Mouse (Mus musculus) intestine, embryonic 16.5 days (tissue): Measurements from ENCODE around the gene Nsun4. TPM values are rescaled to one million over a fixed set of nuclear protein-coding genes. Genes with fewer than 3 reads are reported as not detected.

Source experiments
- ATAC-seq: fragments of 200-750 bp; cut with Nextera tagmentation; 2 replicates; pipeline ENCODE4 v1.8.0; 2017; ENCODE audit warnings: moderate TSS enrichment, moderate library complexity
- H3K27ac ChIP-seq: fragments of 300-500 bp; sonication (generic); 2 replicates; pipeline ENCODE4 v1.5.1; 2014; ENCODE audit warnings: mild to moderate bottlenecking, low read length
- H3K27me3 ChIP-seq: fragments of 300-500 bp; sonication (generic); replicated peaks from 2 replicates; pipeline ENCODE4 v1.6.1; 2014; ENCODE audit warnings: low read length, control low read depth, mixed read lengths; ENCODE audit not compliant: control insufficient read depth, insufficient read depth
- H3K36me3 ChIP-seq: fragments of 300-500 bp; sonication (generic); 2 replicates; pipeline ENCODE4 v1.6.1; 2014; ENCODE audit warnings: low read length, control low read depth; ENCODE audit not compliant: control insufficient read depth, insufficient read depth
- H3K4me1 ChIP-seq: fragments of 300-500 bp; sonication (generic); 2 replicates; pipeline ENCODE4 v1.6.1; 2014; ENCODE audit warnings: low read length, control low read depth, mixed read lengths; ENCODE audit not compliant: control insufficient read depth, insufficient read depth
- H3K4me2 ChIP-seq: fragments of 300-500 bp; sonication (generic); 2 replicates; pipeline ENCODE4 v1.6.1; 2014; ENCODE audit warnings: low read depth, low read length, control low read depth
- H3K4me3 ChIP-seq: fragments of 300-500 bp; sonication (generic); 2 replicates; pipeline ENCODE4 v1.5.1; 2014; ENCODE audit warnings: mild to moderate bottlenecking, low read length
- H3K9ac ChIP-seq: fragments of 300-500 bp; sonication (generic); 2 replicates; pipeline ENCODE4 v1.6.1; 2014; ENCODE audit warnings: low read depth, low read length
- H3K9me3 ChIP-seq: fragments of 300-500 bp; sonication (generic); 2 replicates; pipeline ENCODE4 v1.6.1; 2016; ENCODE audit warnings: low read length, control low read depth; ENCODE audit not compliant: control insufficient read depth
- WGBS: fragments of 180-500 bp; shearing (Covaris S2); extraction: QIAGEN DNeasy Blood & Tissue Kit; methylation state at CpG from one replicate; pipeline ENCODE4 v1.1.7; 2014; 5-methylcytosine and 5-hydroxymethylcytosine counted together
- polyA plus RNA-seq: library from polyadenylated mRNA; unstranded; fragments of >200 nt; fragmentation: Nextera tagmentation; extraction: Ambion mirVana; gene quantifications from 2 replicates; pipeline ENCODE4 v1.2.1, GENCODE M21; 2015

Nsun4 gene
- polyA plus RNA-seq, 1 experiment from 2014 or later, result 39.8 TPM

DNA sequence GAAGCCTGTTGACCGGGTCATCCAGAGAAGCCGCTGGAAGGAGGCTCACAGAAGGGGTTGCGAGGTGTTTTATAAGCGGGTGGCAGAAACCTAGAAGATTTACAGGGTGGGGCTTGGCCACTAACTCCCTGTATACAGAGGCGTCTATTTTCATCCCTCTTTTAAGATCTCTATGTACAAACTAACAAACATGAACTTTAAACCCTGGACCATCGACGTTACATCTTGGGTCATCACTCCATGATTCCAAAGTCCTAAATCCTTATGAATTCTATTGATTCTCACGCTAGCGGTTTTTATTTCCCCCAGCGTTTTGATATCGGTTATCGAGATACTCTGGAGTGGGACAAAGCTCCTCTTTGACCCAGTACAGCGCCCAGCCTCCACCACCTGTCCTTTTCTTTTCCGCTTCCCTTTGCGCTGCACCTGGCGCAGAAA is 36.8 kb downstream of the Nsun4 start:
- peak overlapping the region; percentile 84 for H3K9ac ChIP-seq
- ATAC-seq, result peak; percentile 28

DNA sequence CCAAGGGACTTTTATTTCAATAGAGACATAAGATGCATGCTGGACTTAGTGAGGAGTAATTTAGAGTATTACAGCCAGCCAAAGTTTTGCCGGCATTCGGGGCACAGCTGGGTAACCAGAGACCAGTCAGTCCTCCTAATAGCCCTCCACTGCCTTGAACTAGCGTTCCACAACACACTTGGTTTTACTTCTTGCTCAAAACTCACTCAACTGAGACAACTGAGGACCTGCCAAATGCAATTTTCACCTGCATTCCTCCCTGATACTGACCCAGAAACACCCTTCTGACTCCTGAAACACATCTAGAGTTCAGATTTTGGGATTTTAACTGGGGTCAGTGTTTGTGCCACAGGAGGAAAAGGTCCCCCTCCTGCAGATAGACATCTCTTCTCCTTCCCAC is 37.3 kb downstream of the Nsun4 start:
- H3K4me1 ChIP-seq, result peaks cover 14% of the 10 kb centered on the region; the same call in 1 of the 2 replicates
- peaks cover 14% of the 10 kb centered on the region for H3K27me3 ChIP-seq
- peak overlapping the region; percentile 78 for H3K4me3 ChIP-seq
- H3K4me2 ChIP-seq, result peak overlapping the region; percentile 94
- 39% methylated on average over 3 of the region's 3 CpGs for WGBS
- no peaks in the 10 kb centered on the region for H3K9me3 ChIP-seq
- H3K36me3 ChIP-seq, result no peaks in the 10 kb centered on the region
- H3K9ac ChIP-seq, result peak overlapping the region; percentile 61
- H3K27ac ChIP-seq, result peak overlapping the region; percentile 54; the same call in 1 of the 2 replicates
- ATAC-seq, result no peak

More for the DNA sequence above, 36.8 kb downstream of the Nsun4 start:
- H3K4me1 ChIP-seq, result peaks cover 12% of the 10 kb centered on the region; the same call in 1 of the 2 replicates
- peak overlapping the region; percentile 78 for H3K4me3 ChIP-seq
- peak overlapping the region; percentile 92 for H3K27ac ChIP-seq
- no peaks in the 10 kb centered on the region for H3K9me3 ChIP-seq
- H3K4me2 ChIP-seq, result peak overlapping the region; percentile 94
- WGBS, result 5% methylated on average over 16 of the region's 16 CpGs
- H3K27me3 ChIP-seq, result peaks cover 14% of the 10 kb centered on the region
- H3K36me3 ChIP-seq, result no peaks in the 10 kb centered on the region

- Histone ChIP-seq H3K9me3 (no peaks in the 10 kb centered on the region), H3K27me3 (peaks cover 14% of the 10 kb centered on the region), H3K9ac (peak overlapping the region; percentile 61), H3K36me3 (no peaks in the 10 kb centered on the region), H3K4me3 (peak overlapping the region; percentile 78), H3K4me1 (peaks cover 14% of the 10 kb centered on the region; the same call in 1 of the 2 replicates), H3K27ac (no peak overlapping the region), H3K4me2 (peak overlapping the region; percentile 94)
- no peak for ATAC-seq
- WGBS, result 71% methylated on average over 8 of the region's 8 CpGs
These were observed 37.7 kb downstream of the Nsun4 start for GRCm38 (mm10) chr4:116015996-116016395.

DNA sequence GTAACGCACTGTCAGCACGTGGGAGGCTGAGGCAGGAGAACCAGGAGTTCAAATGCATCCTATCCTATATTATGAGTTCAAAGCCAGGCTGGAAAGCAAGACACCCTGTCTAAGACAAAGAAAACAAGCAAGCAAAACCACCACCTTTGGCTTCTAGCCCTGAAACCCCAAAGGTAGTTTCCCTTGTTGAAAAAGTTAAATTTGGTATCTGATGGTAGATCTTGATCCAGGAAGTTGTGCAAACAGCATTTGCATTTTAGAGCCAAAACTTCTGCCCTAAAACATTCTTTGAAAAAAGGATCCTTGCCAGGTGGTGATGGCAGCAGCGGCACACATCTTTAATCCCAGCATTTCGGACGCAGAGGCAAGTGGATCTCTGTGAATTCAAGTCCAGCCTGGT is 38.2 kb downstream of the Nsun4 start:
- peak overlapping the region; percentile 61; the same call in 1 of the 2 replicates for H3K9ac ChIP-seq
- H3K4me2 ChIP-seq, result peak overlapping the region; percentile 94
- peak overlapping the region; percentile 78 for H3K4me3 ChIP-seq
- H3K4me1 ChIP-seq, result peaks cover 14% of the 10 kb centered on the region; the same call in 1 of the 2 replicates
- H3K9me3 ChIP-seq, result no peaks in the 10 kb centered on the region
- H3K36me3 ChIP-seq, result no peaks in the 10 kb centered on the region
- peaks cover 14% of the 10 kb centered on the region for H3K27me3 ChIP-seq
- 82% methylated on average over 5 of the region's 5 CpGs for WGBS
- ATAC-seq, result no peak
- H3K27ac ChIP-seq, result no peak overlapping the region

- Histone ChIP-seq H3K9ac (no peak overlapping the region), H3K9me3 (no peaks in the 10 kb centered on the region), H3K4me2 (no peak overlapping the region), H3K27ac (no peak overlapping the region), H3K27me3 (no peaks in the 10 kb centered on the region), H3K36me3 (no peaks in the 10 kb centered on the region), H3K4me1 (peaks cover 13% of the 10 kb centered on the region; the same call in 1 of the 2 replicates), H3K4me3 (no peak overlapping the region)
- 66% methylated on average over 8 of the region's 8 CpGs for WGBS
- ATAC-seq, result no peak
These were observed 43.5 kb downstream of the Nsun4 start for GRCm38 (mm10) chr4:116010186-116010585.

GRCm38 (mm10) chr4:116001206-116001605 is 52.5 kb downstream of the Nsun4 start:
- Histone ChIP-seq H3K27ac (no peak overlapping the region), H3K27me3 (no peaks in the 10 kb centered on the region), H3K4me1 (no peaks in the 10 kb centered on the region), H3K9me3 (no peaks in the 10 kb centered on the region), H3K4me3 (no peak overlapping the region), H3K4me2 (no peak overlapping the region), H3K36me3 (no peaks in the 10 kb centered on the region), H3K9ac (no peak overlapping the region)
- WGBS, result 73% methylated on average over 4 of the region's 4 CpGs
- ATAC-seq, result no peak

- H3K4me2 ChIP-seq, result no peak overlapping the region
- H3K9me3 ChIP-seq, result no peaks in the 10 kb centered on the region
- H3K4me1 ChIP-seq, result no peaks in the 10 kb centered on the region
- no peaks in the 10 kb centered on the region for H3K36me3 ChIP-seq
- no peaks in the 10 kb centered on the region for H3K27me3 ChIP-seq
- no peak overlapping the region for H3K4me3 ChIP-seq
- ATAC-seq, result no peak
- 44% methylated on average over 6 of the region's 6 CpGs for WGBS
- no peak overlapping the region for H3K27ac ChIP-seq
- H3K9ac ChIP-seq, result no peak overlapping the region
These were observed 53.0 kb downstream of the Nsun4 start for GRCm38 (mm10) chr4:116000671-116001070.

DNA sequence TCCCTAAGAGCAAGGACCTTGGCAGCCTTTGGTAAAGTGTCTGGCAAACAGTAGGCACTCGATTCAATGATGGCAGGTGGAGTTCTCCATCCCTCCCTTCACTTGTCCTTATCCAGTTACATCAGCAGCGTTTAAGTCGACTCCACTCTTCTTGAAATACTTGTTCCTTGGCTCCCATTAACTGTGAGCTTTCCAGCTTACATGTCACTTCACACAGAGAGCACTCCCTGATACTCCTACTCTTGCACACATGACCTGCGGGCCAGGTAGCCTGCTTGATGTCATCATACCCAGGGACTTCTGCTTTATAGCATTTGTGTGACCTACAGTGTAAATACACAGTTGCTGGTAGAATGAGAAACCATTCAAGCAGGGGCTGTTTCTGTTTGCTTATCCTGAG is 56.9 kb downstream of the Nsun4 start:
- Histone ChIP-seq H3K4me1 (no peaks in the 10 kb centered on the region), H3K9ac (no peak overlapping the region), H3K4me2 (no peak overlapping the region), H3K36me3 (no peaks in the 10 kb centered on the region), H3K4me3 (no peak overlapping the region), H3K9me3 (no peaks in the 10 kb centered on the region), H3K27ac (no peak overlapping the region), H3K27me3 (no peaks in the 10 kb centered on the region)
- WGBS, result 62% methylated on average over 4 of the region's 4 CpGs
- ATAC-seq, result no peak

GRCm38 (mm10) chr4:115995376-115995730 is 58.3 kb downstream of the Nsun4 start:
- no peak overlapping the region for H3K4me3 ChIP-seq
- no peaks in the 10 kb centered on the region for H3K27me3 ChIP-seq
- 76% methylated on average over 2 of the region's 2 CpGs for WGBS
- no peak overlapping the region for H3K9ac ChIP-seq
- H3K9me3 ChIP-seq, result no peaks in the 10 kb centered on the region
- no peak overlapping the region for H3K4me2 ChIP-seq
- no peaks in the 10 kb centered on the region for H3K4me1 ChIP-seq
- no peaks in the 10 kb centered on the region for H3K36me3 ChIP-seq
- ATAC-seq, result 0 out of 2 replicates have a peak, but pooled peaks have one; percentile 4
- no peak overlapping the region for H3K27ac ChIP-seq
